Mouse (Mus musculus) cerebellum, adult 8-10 months (tissue): Measurements from ENCODE around the gene Wdr4.
"Not testable (repeated sequence)": the region's sequence is repeated elsewhere in the genome, so short reads cannot be mapped to it uniquely, and the experiment has no call there.

Experiments
- DNase-seq: peaks from one replicate; pipeline ENCODE4 v3.0.0; 2022

The Wdr4 gene

DNA sequence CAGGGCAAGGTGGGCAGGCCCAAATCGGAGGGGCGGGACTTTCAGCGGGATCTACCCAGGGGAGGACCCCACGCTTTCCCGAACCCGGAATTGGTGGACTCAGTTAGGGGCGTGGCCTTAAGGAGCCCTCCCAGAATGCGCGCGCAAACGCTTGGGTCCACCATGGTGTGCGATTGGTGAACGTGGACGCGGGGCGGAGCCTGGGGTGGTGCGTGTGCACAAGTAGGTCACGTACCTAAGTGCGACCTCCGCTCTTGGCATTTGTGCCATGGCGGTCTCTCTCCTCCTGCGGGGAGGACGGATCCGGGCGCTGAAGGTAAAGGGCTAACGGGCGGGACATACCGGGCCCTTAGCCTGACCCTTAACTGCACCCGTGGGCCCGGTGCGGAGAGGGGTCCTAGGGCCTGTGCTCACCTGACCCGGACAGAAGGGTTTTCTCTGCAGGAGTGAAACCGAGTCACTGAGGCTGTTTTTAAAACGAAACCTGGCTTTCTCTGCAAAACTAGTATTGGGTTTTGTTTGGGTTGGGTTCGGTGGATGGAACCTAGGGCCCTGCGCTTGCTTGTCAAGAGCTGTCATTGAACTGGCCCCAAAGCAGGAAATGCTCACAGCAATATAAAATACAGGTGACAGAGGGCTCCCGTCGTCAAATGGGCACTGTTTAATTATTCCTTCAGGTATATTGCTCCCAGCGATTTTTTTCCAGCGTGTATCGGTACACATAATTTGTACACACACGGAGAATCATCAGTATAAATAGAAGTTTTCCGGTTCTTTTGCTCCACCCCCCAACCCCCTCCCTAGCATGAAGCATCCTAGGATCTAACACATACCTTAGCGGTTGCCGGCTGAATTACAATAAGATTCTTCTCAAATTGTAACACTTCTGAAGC is at the start of gene Wdr4, which contains the start of gene Ndufv3:
Gene Wdr4, minus strand, starts transcription at position 35 of the 893 bp plus-strand sequence.
Gene Ndufv3, plus strand, starts transcription at position 170 of the 893 bp plus-strand sequence.
- DNase-seq, result peak; percentile 97

DNA sequence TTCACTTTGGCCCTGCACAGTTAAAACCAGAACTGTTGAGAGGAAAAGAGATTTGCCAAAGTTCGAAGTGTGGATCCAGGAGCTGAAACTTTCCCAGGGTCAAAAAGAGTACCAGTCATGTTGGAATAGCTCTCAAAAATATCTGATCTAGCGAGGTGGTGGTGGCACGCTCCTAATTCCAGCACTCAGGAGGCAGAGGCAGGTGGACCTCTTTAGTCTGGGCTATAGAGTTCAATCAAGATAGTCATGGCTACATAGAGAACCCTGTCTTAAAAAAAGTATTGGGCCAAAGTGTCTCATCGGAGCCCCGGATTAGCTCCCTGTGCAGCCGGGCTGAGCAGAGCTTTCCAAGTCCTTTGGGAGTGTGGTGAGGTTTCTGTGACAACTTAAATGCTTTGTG is 46.5 kb upstream of the Wdr4 start:
- DNase-seq, result no peak

DNA sequence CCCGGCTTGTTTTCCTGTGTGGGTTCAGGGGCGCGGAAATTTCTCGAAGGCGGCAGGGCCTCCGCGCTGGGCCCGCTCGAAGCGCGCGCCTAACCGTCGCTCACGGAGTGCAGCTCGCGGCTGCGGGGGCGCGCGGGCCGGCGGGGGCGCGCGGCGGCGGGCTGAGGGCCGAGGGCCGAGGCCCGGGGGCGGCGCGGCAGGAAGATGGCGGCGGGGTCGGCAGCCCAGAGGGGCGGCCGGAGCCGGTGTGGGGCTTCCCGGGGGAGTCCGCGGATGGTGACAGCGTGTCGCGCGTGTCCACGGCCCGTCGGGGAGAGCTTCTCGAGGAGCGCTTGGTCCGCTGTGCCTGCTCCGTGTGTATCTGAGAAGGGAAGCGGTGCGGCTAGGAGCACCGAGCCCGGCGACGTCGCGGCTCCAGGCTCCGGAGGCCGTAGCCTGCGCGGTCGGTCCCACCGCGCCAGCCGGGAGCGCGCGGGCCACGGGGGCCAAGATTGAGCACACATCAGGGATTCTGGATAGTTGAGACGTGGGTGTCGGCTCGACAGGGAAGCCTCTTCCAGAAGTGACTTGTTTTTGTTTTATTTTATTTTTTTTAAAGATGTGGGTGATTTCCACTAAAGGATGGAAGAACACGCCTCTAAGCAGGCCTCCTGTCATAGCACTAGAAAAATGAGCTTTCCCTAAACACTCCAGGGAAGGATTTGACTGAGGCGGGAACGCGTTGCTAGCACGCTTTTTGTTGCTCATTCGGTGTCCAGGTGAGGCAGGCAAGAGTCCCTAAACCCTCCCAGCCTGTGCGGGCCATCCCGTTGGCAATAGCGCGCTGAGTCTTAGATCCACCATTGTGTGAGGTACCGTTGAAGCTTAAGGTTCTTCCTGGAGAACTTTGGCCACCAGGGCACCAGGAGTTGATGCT is 45.6 kb upstream of the Wdr4 start:
- DNase-seq, result peak; percentile 68

DNA sequence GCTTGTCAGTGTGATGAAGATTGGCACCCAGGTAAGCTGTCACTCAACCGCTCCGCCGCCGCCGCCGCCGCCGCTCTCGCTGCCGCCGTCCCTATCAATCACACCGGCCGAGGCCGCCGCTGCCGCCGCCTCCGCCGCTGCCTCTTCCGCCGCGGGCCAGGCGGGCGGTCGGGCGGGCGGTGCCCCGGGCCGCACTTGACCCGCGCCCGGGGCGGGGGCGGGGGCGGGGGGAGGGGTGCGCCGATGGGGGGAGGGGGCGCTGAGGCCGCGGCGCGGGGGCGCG is 45.0 kb upstream of the Wdr4 start:
- DNase-seq, result no peak

DNA sequence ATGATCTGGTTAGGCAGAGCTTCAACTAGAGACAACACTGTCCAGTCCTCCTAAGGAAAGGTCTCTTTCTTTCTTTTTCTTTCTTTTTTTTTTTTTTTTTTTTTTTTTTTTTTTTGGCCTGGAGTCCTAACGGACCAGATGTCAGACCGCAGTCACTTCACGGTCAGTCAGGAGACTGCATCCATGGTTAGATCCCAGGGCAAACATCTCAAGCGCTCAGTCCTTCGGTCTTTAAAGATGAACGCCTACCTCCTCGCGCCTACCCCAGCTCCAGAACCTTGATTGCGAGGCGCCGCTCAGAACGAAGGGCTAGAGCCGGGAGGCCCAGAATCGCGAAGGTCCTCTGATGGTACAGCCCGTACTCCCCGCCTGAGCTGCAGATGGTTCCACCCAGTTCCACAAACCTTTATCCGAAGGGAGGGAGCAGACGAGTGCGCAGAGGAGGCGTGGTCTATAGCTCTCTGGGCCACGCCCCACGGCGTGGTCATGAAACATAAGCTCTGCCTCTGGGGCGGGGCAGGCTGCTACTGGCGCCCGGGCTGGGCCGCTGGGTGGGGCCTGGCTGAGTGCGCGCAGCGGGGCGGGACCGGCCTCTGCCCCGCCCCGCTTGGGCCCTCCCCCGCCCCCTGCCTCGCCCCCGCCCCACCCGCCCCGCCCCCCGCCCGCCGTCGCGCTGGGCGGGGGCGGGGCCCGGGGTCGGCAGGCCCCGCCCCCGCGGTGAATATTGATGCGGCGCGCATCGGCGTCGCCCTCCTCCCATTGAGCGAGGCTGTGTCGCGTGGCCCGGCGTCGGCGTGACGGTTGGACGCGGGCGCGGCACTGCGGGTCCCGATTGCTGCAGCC is 44.5 kb upstream of the Wdr4 start, which contains the start of gene Pknox1:
Gene Pknox1, plus strand, starts transcription at position 720 of the 843 bp plus-strand sequence.
- DNase-seq, result peak; percentile 99

DNA sequence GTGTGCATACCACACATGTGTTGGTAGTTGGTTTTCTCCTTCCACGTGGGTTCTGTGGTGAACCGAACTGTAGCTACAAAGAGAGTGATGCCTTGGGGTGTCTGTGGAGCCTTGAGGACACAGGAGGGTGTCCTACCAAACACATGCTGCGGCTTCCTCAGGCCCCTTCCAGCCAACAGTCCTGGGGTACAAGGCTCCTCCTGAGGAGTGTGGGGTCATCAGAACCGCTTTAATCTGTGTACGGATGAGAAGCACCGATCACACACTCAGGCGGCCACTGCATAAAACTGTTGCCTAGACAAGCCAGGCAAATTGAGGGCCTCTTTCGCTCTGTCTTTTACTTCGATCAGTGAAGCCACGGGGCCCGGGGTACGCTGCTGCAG is 43.8 kb upstream of the Wdr4 start:
- peak; percentile 60 for DNase-seq

DNA sequence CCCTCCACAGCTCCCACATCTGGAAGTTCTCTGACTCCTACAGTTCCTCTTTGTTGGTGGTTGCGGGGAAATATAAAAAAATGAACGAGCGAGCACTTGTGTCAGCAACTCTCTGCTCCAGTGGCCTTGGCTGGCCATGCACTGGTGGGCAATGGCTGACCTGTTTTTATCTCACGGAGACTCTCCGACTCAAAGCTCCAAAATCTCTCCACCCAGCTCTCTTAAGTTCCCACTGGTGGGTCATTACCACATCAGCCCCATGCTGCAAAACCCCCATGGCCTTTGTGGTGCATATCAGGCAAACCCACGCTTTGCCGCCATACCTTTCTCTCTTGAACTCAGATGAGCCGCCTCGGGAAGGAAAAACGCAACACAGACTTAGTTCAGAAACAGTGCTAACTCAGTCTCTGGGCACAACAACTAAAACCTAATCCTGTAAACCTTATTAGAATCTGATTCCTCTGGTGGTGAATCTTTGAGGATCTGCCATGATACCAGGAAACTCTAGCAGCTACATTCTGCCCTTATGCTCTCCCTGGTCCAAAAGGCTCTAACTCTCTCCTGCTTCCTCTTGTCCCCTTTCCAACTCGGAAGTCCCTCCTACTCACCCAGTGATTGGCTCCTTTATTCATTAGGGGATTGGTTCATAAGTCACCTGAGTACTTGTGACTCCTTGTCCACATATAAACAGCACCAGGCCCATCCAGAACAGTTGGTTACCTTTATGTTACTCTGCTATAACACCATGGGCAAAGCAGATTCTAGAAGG is 39.4 kb upstream of the Wdr4 start:
- no peak for DNase-seq

DNA sequence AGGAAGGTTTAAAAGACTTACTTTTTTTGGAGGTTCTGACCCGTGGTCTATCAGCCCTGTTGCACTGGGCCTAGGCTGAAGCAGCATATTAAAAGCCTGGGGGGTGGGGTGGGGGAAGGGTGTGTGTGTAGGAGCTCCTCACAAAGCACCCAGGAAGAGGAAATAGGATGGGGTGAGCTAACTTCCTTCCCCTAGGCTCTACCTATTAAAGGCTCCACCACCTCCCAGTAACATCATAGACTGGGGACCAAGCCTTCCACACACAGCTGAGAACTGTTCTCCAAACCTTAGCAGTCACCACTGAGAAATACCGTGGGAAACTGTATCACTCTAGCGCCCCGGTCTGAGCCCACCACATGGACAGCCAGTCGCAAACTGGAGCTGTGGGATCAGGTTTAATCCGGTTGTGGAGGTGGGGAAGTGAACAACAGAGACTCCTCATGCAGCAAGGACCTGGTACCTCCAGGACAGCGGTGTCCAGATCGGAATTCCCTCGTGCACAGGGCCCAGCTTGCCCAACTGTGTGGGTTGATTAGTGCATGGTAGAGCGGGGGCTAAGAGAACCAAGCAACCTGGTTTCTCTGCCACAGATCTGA is 38.3 kb upstream of the Wdr4 start:
- DNase-seq, result no peak

DNA sequence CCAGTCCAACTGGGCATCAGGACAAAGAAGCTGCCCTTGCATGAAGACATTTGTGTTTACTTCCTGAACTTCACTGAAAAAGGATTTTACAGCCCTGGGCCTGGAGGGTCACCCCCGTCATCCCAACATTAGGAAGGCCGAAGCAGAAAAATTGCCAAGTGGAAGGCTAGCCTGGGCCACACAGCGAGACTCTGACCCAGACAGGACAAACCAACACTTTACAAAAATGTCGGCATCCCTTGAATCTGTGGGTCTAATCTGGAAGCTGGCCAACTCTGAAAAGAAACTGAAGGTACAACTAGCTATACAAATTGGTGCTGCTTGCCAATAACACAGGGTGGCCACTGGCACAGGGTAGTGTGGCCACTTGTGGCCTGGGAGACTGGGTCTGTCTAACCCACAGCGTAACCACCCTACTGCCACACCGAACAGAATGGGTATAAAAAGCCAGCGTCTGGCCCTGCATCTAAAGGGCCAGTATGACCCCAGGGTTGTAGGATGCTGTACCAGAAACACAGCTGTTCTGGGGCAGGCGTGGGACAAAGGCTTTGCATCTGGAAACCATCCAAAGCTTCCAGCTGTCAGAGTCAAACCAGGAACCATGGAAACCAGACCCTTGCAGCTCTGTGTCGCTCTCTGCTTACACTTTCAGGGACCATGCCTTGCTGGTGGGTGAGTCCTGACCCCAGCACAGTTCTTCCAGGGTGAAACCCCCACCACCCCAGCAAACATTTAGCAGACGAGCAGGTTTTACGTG is 37.5 kb upstream of the Wdr4 start:
- no peak for DNase-seq

DNA sequence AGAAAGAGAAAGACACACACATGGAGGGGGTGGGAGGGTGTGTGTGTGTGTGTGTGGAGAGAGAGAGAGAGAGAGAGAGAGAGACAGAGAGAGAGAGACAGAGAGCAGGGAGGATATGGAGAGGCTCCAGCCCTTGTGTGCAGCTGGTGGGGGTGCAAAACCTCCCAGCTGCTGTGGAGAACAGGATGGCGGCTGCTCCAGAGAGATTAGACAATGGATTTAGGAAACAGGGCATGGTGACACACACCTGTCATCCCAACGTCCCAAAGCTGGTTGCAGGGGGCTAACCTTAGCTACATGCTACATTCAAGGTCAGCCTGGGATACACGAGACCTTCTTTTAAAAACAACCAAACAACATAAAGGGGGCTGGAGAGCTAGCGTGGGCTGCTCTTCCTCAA is 36.5 kb upstream of the Wdr4 start:
- no peak for DNase-seq

DNA sequence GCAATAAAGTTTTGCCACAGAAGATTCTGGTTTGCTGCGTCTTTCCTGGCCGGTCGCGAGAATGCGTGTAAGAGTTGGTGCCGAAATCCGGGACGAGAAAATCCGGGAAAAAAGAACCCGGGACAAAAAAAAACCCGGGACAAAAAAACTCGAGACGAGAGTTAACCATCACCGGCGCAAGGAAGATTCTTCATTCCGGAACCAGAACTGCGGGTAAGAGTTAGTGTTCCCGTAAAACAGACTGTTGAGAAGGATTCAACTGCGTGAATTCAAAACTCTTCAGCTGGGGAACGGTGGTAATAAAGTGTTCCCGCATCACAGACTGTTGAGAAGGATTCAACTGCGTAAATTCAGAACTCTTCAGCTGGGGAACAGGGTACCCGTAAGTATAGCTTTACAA is 32.8 kb upstream of the Wdr4 start:
- not testable (repeated sequence) for DNase-seq

DNA sequence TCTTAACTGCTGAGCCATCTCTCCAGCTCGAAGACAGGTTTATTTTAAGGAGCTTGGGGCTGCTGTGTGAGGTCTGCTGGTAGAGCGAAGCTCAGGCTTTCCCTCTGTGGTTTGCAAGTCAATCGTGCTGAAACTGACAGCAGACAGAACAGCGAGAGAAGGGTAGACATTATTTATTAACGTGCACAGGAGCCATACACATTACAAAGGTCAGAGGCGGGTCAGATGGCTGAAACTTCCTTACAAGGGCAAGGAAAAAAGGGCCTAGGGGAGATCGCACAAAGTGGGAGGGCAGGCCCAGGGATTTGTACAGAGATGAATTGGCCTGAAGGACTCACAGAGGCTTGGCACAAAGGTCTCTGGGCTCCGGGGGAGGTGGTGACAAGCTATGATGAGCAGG is 29.6 kb upstream of the Wdr4 start:
- no peak for DNase-seq

DNA sequence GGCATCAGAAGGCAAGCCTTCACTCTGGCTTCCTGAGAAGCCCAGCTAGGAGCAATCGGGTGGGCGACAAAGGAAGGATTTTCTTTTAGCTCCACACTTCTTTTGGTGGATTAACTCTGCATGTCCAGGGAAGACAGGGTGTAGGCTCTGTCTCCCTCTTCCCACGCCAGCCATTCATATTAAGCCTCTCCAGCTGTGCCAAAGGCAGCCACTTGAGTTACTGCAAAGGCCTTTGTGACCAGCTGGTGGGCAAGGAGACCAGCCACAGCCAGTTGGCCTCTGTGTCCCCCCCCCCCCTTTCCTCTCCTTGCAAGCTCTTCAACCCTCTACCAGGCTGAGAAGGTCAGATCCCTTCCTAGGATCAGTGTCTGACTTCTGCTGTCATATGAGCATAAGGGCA is 28.2 kb upstream of the Wdr4 start:
- DNase-seq, result no peak

DNA sequence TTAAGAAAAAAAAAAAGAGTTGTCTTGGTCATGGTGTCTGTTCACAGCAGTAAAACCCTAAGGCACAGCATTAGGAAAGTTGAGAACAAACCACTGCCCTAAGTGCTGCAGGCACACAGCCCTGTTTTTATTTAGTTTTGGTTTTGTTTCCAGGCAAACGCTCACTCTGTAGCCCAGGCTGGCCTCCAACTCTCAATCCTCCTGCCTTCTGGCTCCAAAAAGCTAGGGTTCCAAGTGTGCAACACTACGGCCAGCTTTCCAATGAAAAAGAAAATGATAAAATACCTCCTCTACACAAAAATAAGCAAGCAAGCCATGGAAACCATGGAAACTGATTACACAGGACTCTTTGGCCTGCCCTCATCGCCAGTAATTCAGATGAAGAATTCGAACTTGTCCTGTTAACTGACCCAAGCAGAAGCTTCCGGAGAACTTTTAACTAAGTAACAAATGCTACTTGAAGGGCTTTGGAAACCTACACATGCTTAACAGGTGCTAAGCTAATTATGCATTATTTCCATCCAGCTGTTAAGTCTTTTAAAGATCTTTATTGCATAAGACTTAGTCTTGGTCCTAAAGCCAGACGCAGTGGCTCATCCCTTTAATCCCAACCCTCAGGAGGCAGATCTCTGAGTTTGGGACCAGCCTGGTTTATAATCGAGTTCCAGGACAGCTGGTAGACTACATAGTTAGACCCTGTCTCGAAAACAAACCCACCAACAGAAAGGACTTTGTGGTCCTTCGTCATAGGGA is 26.8 kb upstream of the Wdr4 start:
- DNase-seq, result no peak

DNA sequence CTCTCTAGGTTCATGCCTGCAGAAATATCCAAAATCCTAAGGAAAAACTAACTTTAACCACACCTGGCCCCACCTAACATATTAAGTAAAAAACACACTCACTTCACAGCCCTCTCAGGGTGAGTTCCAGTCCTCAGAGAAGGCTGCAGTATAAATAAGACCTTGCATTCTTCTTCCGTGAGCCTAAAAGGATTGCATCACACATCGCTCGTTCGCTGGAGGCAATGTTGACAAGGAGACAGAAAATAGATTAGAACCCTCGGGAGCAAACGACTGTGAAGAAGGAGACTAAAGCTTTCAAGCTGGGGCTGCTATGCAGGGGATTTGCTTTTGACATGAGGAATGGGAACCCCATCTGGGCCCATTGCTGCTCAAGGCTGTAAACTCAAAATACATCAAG is 23.8 kb upstream of the Wdr4 start:
- no peak for DNase-seq

DNA sequence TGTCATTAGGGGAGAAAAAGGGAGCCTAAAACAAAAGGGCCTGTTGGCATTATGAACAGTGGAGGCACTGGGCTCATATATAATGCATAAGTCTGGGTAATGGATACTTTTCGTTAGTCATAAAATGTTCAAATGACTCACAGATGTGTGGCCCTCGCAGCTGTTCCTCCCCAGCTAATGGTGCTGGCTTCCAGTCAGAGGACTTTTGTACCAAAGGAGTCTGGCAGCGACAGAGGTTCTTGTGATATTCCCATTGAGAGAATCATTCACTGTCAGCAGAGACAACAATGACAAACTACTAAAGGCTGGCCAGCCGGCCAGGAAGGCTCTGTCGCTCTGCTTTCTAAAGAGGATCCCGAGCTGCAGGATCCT is 21.7 kb upstream of the Wdr4 start:
- no peak for DNase-seq

DNA sequence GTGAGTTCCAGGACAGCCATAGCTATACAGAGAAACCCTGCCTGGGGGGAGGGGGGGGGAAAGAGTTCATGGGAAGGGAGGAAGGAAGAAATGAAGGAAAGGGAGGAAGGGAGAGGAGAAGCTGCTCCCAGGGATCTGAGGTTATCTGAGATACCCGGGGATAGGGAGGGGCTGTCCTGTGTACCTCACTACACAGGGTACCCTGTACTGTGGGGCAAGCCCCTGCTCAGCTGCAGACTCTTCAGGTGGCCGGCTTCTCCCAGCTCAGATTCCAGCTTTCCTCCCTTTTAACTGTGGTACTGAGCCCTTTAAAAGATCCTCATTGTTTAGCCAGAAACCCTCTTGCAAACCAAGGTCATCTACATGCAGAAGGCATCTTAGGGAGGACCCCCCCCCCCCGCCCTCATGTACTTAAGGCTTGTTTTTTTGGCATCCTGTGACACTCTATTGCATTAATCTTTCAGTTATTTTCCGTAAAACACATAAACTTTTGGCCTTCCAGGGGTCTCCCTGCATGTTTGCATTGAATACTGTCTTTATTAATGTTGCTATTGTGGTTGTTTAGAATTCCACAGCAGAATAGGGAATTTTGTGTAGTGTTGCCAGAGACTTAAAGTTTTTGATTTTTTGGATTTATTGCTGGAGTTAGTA is 21.2 kb upstream of the Wdr4 start:
- DNase-seq, result no peak

DNA sequence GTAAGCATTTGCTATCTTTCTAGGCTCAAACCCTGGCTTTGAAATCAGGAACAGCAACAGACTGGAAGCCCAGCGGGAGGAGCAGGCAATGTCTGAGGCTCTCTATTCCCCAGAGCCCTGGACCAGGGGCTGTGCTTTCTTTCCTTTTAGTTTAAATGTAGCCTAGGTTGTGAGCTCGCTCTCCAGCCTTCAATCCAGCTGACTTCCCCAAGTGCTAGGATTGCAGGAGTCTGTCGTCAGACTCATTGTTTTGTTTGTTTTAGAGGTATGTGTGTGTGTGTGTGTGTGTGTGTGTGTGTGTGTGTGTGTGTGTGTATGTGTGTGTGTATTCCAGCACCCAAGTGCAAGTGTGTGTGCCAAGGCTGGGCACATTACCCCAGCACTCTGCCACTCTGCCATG is 20.3 kb upstream of the Wdr4 start:
- no peak for DNase-seq

DNA sequence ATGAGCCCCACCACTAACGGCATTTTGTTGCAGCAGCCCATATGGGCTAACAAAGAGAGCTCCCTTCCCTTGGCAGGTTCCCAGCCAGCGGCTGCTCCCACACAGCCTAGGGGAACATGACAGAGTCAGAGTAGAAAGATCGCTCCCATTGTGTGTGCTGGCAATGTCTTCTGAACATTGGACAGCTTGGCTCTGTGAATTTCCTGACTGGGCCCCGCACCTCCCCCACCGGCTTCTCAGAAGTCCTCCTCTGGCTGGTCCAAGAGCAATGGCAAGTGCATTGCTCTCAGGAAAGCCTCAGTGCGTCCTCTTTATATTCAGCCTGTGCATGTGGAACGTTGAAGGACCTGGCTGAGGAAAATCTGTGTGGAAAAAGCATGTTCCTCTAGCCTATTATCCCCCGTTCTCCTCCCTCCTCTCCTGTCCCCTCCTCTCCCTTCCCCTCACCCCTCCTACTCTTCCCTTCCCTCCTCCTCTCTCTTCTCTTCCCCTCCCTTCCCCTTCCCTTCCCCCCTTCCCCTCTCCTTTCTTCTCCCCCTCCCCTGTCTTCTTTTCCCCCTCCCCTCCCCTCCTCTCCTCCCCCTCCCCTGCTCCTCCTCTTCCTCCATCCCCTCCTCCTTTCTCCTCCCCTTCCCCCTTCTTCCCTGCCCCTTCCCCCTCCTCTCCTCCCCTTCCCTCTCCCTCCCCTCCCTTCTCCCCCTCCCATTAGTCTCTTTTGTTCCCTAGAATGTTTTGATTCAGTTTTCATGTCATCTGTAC is 16.3 kb upstream of the Wdr4 start:
- DNase-seq, result no peak
